Mouse (Mus musculus) kidney, adult 2 months (tissue): ENCODE results near the gene Nfib. TPM values are rescaled to one million over a fixed set of nuclear protein-coding genes. Genes with fewer than 3 reads are reported as not detected.
A peak's percentile ranks its signal among the peaks of the same experiment; 100 is the strongest.

Experiments used
- DNase-seq: peaks from one replicate; pipeline ENCODE4 v3.0.0; 2021
- H3K27ac ChIP-seq: fragments of 200-500 bp; 2 replicates; pipeline ENCODE4 v1.5.1; 2012; ENCODE audit warnings: low read depth, low read length, control low read depth, inconsistent platforms; ENCODE audit not compliant: insufficient read depth
- H3K27me3 ChIP-seq: fragments of 200-500 bp; replicated peaks from 2 replicates; pipeline ENCODE4 v1.6.1; 2012; ENCODE audit warnings: mild to moderate bottlenecking, moderate library complexity, low read length, inconsistent platforms; ENCODE audit not compliant: control insufficient read depth, insufficient read depth
- H3K36me3 ChIP-seq: fragments of 200-500 bp; 2 replicates; pipeline ENCODE4 v1.6.1; 2012; ENCODE audit warnings: mild to moderate bottlenecking, moderate library complexity, low read length, inconsistent platforms; ENCODE audit not compliant: control insufficient read depth, insufficient read depth
- H3K4me1 ChIP-seq: fragments of 200-500 bp; 2 replicates; pipeline ENCODE4 v1.6.1; 2011; ENCODE audit warnings: low read length; ENCODE audit not compliant: control insufficient read depth, insufficient read depth
- H3K4me3 ChIP-seq: fragments of 200-500 bp; 2 replicates; pipeline ENCODE4 v1.5.1; 2011; ENCODE audit warnings: mild to moderate bottlenecking, low read depth, low read length, control low read depth; ENCODE audit not compliant: insufficient read depth
- CTCF ChIP-seq: fragments of 200-500 bp; conservative IDR thresholded peaks from 2 replicates; pipeline ENCODE4 v1.5.1; 2011; ENCODE audit warnings: low read depth, mild to moderate bottlenecking, control low read depth, low read length, moderate library complexity, mixed read lengths; ENCODE audit not compliant: insufficient read depth, insufficient read length
- POLR2A ChIP-seq: fragments of 200-500 bp; IDR thresholded peaks from one replicate; pipeline ENCODE4 v1.6.1; 2011; ENCODE audit warnings: low read depth, low read length, control low read depth
- WGBS: fragments of 180-500 bp; shearing (Covaris S2); methylation state at CpG from one replicate; pipeline ENCODE4 v1.1.7; 2018; 5-methylcytosine and 5-hydroxymethylcytosine counted together
- polyA plus RNA-seq: library from polyadenylated mRNA; depleted of rRNA; stranded (reverse); fragments of >200 nt; gene quantifications from 2 replicates; pipeline ENCODE4 v1.2.3, GENCODE M21; 2012

Nfib gene
- polyA plus RNA-seq, 1 experiment, result 17.6 TPM

DNA sequence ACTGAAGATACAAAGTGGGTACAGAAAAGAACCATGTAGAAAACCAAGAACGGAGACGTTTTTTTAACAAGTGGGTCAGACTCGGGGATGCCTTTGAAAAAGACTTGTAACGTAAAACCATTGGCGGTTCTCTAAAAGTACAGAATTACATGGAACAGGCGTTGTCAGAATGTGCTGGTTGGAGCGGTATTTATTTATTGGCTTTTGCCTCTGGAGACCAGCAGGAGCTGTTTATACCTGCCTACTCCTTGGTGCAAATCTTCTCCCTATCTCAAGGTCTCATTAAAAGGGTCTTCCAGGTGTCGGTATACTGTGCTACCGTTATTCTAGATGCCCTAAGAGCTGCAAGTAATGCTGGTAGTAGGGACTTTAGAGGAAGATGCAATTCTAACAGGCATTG, 166.7 kb downstream of the Nfib start:
- WGBS, result 47% methylated on average over 9 of the region's 9 CpGs

DNA sequence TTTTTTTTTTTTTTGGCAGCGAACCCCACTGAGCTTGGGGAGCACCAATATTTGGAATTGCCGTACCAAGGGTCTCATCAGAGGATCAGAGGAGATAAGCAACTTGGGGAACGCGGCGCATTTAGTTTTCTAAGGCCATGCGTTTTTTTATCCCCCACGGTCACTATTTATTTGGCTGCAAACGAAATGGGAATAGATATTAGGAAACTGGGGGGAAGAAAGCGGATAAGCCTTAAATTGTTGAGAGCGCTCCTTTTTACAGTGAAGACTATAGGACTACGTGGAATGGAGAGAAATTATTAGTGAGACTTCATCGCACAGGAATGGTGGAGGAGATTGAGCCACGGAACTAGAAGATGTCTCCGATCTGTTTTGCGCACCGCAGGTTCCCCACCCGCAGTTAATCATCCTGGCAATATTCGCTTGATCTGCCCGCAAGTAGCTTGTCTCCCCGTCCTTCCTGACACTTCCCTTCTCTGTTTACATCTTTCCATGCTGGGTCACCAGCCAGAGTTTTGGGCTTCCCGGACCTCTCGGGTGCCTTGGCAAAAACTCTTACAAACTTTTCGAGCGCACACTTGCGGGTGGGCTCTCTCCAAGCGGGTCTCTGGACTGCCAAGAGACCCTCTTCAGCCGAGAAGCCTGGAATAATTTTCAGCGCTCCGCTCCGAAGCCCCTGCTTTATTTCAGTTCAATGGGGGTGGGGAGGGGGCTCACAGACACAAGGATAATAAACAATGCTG, 167.3 kb downstream of the Nfib start:
- Histone ChIP-seq H3K36me3 (no peaks in the 10 kb centered on the region), H3K27me3 (peaks cover 7% of the 10 kb centered on the region), H3K4me1 (0 out of 2 replicates have a peak, but pooled peaks cover 6% of the 10 kb centered on the region), H3K4me3 (peak overlapping the region; percentile 4), H3K27ac (no peak overlapping the region)
- TF ChIP-seq POLR2A (no peak), CTCF (no peak)
- WGBS, result 15% methylated on average over 30 of the region's 30 CpGs
- peak; percentile 42 for DNase-seq

More for the DNA sequence above, 166.7 kb downstream of the Nfib start:
- H3K4me1 ChIP-seq, result 0 out of 2 replicates have a peak, but pooled peaks cover 6% of the 10 kb centered on the region
- H3K27ac ChIP-seq, result no peak overlapping the region
- TF ChIP-seq CTCF (no peak), POLR2A (no peak)
- H3K4me3 ChIP-seq, result no peak overlapping the region; the same call in 1 of the 2 replicates
- H3K36me3 ChIP-seq, result no peaks in the 10 kb centered on the region
- peaks cover 7% of the 10 kb centered on the region for H3K27me3 ChIP-seq
- no peak for DNase-seq

DNA sequence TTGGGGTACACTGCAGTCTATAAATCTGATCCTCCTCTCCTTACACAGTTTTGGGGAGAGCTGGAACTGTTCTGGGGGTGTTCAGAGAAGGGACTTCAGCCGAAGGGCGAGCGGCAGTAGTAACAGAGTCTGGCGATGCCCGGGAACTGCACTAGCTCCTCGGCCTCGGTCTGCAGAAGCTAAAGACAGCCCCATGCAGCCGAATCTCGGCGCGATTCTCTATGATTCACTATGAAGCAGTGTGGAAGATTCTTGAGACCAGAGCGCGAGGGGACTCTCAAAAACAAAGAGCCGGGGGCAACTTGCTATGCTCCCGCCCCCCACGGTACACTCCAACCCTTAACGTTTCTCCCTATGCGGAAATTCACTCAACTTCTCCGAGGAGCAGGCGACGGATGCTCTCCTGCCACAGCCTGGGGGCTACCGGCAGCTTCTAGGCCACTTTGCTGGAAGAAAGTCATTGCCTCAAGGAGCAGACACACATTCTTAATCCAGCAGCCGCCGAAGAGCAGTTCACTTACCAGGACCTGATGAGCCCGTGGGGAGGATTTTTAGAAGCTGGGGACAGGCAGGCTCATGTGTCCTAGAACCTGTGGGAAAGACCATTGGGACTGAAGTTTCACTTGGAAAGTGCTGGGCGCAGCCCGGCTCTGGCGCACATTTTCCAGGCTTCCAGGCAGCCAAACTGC, 168.1 kb downstream of the Nfib start:
- no peak overlapping the region for H3K27ac ChIP-seq
- TF ChIP-seq CTCF (no peak), POLR2A (no peak)
- peak; percentile 49 for DNase-seq
- WGBS, result 12% methylated on average over 28 of the region's 28 CpGs
- 0 out of 2 replicates have a peak, but pooled peaks cover 6% of the 10 kb centered on the region for H3K4me1 ChIP-seq
- H3K36me3 ChIP-seq, result no peaks in the 10 kb centered on the region
- H3K27me3 ChIP-seq, result peaks cover 7% of the 10 kb centered on the region
- peak overlapping the region; percentile 40 for H3K4me3 ChIP-seq

DNA sequence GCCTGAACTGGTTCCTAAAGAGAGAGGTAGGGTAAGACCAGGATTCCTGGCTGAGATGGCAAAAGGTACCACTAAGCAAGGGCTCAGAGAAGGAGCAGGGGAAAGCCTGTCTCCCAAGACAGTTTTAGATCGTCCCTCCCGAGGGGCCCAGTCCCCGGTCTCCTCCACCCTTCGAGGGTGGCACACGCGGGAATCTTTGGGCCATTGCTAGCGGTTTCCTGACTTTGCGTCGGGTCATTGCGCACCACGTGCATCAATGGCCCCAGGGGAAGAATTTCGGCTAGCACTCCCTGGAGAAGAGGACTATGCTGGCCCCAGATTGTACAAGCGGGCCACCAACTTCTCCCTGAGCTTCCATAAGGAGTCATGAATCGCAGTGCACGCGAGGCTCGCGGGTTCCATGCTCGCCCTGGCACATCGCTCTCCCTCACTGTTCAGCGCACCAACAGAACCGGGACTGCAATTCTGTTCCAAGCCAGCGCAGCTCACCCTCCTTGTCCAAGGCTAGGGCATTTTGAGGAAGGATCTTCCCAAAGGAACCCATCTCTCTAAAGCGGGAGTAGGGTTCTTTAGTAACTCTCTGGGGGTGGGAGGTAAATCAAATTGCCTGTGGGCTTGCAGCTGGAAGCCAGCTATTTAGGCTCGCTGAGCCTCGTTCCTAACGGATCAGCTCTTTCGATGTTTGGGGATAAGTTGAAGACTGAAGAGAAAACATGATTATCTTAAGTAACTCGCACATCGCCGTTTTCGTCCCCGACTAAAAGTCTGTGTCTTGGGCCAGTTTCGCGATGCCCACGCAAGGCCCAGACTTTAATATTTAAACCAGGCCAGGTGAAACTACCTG, 168.9 kb downstream of the Nfib start:
- Histone ChIP-seq H3K27ac (no peak overlapping the region), H3K4me1 (0 out of 2 replicates have a peak, but pooled peaks cover 6% of the 10 kb centered on the region), H3K36me3 (no peaks in the 10 kb centered on the region), H3K27me3 (peaks cover 7% of the 10 kb centered on the region), H3K4me3 (no peak overlapping the region)
- peak; percentile 19 for DNase-seq
- TF ChIP-seq POLR2A (no peak), CTCF (no peak)
- 45% methylated on average over 36 of the region's 36 CpGs for WGBS

GRCm38 (mm10) chr4:82535606-82536434, 169.7 kb downstream of the Nfib start:
- H3K36me3 ChIP-seq, result no peaks in the 10 kb centered on the region
- no peak overlapping the region for H3K4me3 ChIP-seq
- TF ChIP-seq POLR2A (no peak), CTCF (no peak)
- peaks cover 10% of the 10 kb centered on the region for H3K4me1 ChIP-seq
- WGBS, result 88% methylated on average over 6 of the region's 6 CpGs
- peaks cover 7% of the 10 kb centered on the region for H3K27me3 ChIP-seq
- DNase-seq, result no peak
- no peak overlapping the region for H3K27ac ChIP-seq

- TF ChIP-seq CTCF (no peak), POLR2A (no peak)
- Histone ChIP-seq H3K4me3 (no peak overlapping the region), H3K27me3 (peaks cover 4% of the 10 kb centered on the region; the same call in 1 of the 2 replicates), H3K4me1 (peaks cover 10% of the 10 kb centered on the region), H3K27ac (no peak overlapping the region), H3K36me3 (no peaks in the 10 kb centered on the region)
- no peak for DNase-seq
- WGBS, result 68% methylated on average over 3 of the region's 3 CpGs
Measured at GRCm38 (mm10) chr4:82533231-82533630, 172.3 kb downstream of the Nfib start.
